Mouse (Mus musculus) central nervous system, embryonic 11.5 days (tissue): ENCODE results near the gene Zfp512b. TPM values are rescaled to one million over a fixed set of nuclear protein-coding genes. Genes with fewer than 3 reads are reported as not detected.

Experiments used
- polyA plus RNA-seq: library from polyadenylated mRNA; depleted of rRNA; stranded (reverse); fragments of >200 nt; gene quantifications from 2 replicates; pipeline ENCODE4 v1.2.3, GENCODE M21; 2012; rRNA removed

Gene Zfp512b
- 86.1 and 97.7 TPM in 2 replicates for polyA plus RNA-seq

GRCm38 (mm10) chr2:181592231-181593041 lies at the start of gene Zfp512b:
TSS of gene Zfp512b (minus strand) at chr2:181592803.

GRCm38 (mm10) chr2:181598454-181599351 lies 6.1 kb upstream of the Zfp512b start, which contains the start of gene Samd10:
TSS of gene Samd10 (minus strand) at chr2:181599212.

GRCm38 (mm10) chr2:181591528-181592085 lies 996 bp downstream of the Zfp512b start, which contains the start of gene Prpf6:
TSS of gene Prpf6 (plus strand) at chr2:181591868.

GRCm38 (mm10) chr2:181584411-181584942 lies 8.1 kb downstream of the Zfp512b start, which contains the start of gene Uckl1:
TSS of gene Uckl1 (minus strand) at chr2:181584892.

Other genes starting within 250 kb of the Zfp512b start
- 63.2 and 85.0 TPM in 2 replicates for gene Zgpat, start 227.9 kb downstream of the Zfp512b start, polyA plus RNA-seq
- gene Arfrp1, start 227.4 kb downstream of the Zfp512b start, polyA plus RNA-seq: 86.3 and 95.1 TPM in 2 replicates
- gene Lime1, start 212.7 kb downstream of the Zfp512b start, polyA plus RNA-seq: 38.4 and 60.0 TPM in 2 replicates
- gene Zbtb46, start 133.4 kb downstream of the Zfp512b start, polyA plus RNA-seq: 11.8 and 16.4 TPM in 2 replicates
- not detected in 2 replicates for gene Abhd16b, start 99.6 kb downstream of the Zfp512b start, polyA plus RNA-seq
- 137 and 215 TPM in 2 replicates for gene Tpd52l2, start 95.7 kb downstream of the Zfp512b start, polyA plus RNA-seq
- gene Dnajc5, start 72.3 kb downstream of the Zfp512b start, polyA plus RNA-seq: 72.3 and 86.8 TPM in 2 replicates
- 59.6 and 92.4 TPM in 2 replicates for gene Uckl1, start 7.9 kb downstream of the Zfp512b start, polyA plus RNA-seq
- 50.4 and 77.7 TPM in 2 replicates for gene Prpf6, start 935 bp downstream of the Zfp512b start, polyA plus RNA-seq
- gene Samd10, start 6.4 kb upstream of the Zfp512b start, polyA plus RNA-seq: 27.2 and 38.4 TPM in 2 replicates
- gene Gm29797, start 64.2 kb upstream of the Zfp512b start, polyA plus RNA-seq: 0.22 and 0.30 TPM in 2 replicates
- gene Sox18, start 78.8 kb upstream of the Zfp512b start, polyA plus RNA-seq: 12.0 and 20.4 TPM in 2 replicates
- 43.7 and 63.4 TPM in 2 replicates for gene Tcea2, start 87.5 kb upstream of the Zfp512b start, polyA plus RNA-seq
- 42.2 and 74.8 TPM in 2 replicates for gene Rgs19, start 101.2 kb upstream of the Zfp512b start, polyA plus RNA-seq
- gene Lkaaear1, start 105.6 kb upstream of the Zfp512b start, polyA plus RNA-seq: not detected in 2 replicates
- 16.4 and 19.8 TPM in 2 replicates for gene Oprl1, start 122.2 kb upstream of the Zfp512b start, polyA plus RNA-seq
- 46.8 and 70.9 TPM in 2 replicates for gene Myt1, start 170.5 kb upstream of the Zfp512b start, polyA plus RNA-seq
- 47.2 and 69.5 TPM in 2 replicates for gene Pcmtd2, start 245.1 kb upstream of the Zfp512b start, polyA plus RNA-seq